Mouse (Mus musculus): ENCODE data around the gene Lrrc51.

- no peak for TF ChIP-seq CTCF (conservative IDR thresholded peaks at IDR 0.05; ENCODE audit: low read length)
- no peak for TF ChIP-seq POU5F1 (IDR thresholded peaks at IDR 0.05; ENCODE audit: borderline replicate concordance, low read length)
- no peak for TF ChIP-seq NANOG (IDR thresholded peaks at IDR 0.05; ENCODE audit: borderline replicate concordance, low read length)
These were observed 40.0 kb upstream of the Lrrc51 start for GRCm38 (mm10) chr7:101973730-101974129.

All from E14TG2a.4 (cell line).